Mouse (Mus musculus): Measurements from ENCODE around the gene Wbp1l.

Gene Wbp1l

DNA sequence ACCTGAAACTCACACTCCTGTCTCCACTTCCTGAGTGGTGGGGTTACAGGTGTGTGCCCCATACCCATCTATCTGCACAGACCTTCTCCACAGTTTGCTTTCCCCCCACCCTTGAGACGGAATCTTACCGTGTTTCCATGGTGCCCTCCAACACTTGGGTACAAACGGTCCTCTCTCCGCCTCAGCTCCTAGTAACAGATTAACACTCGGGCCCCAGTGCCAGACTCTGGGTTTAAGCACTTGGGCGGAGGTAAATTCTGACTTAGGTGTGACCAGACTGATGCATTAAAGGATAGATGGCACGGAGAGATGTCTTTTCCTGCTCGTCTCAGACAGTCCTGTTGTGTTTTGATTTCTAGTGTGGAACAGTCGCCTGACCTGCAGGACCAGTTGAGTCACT, 102.3 kb downstream of the Wbp1l start:
- DNase-seq (ENCODE audit: low read depth in 2 of 2, low spot score in 2 of 2), result no peak

GRCm38 (mm10) chr19:46705779-46706495, 107.1 kb downstream of the Wbp1l start:
- DNase-seq (ENCODE audit: low read depth in 2 of 2, low spot score in 2 of 2), result peak; percentile 13 to 26

DNA sequence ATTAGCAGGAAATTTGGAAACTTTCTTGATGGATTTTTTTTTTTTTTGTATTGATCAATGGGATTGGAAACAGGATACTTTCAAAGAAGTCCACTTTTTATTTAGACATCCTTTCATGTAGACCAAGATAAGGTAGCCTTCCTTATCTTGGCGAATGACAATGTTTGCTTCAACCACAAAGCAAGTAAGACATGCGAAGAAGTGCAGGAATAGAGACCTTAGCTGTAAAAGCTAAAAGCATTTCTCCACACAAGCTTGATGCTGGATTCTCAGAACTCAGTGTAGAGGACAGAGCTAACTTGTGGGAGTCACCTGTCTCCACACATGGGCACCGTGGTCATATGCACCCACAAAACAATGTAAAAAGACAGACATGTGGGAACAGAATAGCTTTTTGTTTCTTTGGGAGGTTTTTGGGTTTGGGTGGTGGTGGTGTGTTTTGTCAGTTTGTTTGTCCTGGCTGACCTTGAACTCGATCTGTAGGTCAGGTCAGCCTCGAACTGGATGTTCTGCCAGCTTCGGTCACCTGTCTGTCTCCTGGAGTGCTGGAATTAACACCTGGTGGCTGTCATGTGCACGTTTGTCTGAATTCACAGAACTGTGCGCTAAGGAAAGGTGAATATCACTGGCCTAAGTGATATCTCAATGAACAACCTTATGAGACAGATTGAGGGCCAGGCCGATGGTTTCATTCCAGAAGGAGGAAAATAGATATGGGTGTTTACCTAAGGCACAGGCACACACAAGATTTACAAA, 107.8 kb downstream of the Wbp1l start:
- no peak for DNase-seq (ENCODE audit: low read depth in 2 of 2, low spot score in 2 of 2)

All from CD8-positive naive resting alpha-beta T cell, adult 2 months (primary cell).